Mouse (Mus musculus) spleen, adult 12 weeks (tissue): ENCODE measurements around the gene Ubr7.
A peak's percentile ranks its signal among the peaks of the same experiment; 100 is the strongest.

ENCODE experiments used
- DNase-seq: peaks from one replicate; pipeline ENCODE4 v3.0.0; 2022; ENCODE audit warnings: low spot score

Ubr7 gene

DNA sequence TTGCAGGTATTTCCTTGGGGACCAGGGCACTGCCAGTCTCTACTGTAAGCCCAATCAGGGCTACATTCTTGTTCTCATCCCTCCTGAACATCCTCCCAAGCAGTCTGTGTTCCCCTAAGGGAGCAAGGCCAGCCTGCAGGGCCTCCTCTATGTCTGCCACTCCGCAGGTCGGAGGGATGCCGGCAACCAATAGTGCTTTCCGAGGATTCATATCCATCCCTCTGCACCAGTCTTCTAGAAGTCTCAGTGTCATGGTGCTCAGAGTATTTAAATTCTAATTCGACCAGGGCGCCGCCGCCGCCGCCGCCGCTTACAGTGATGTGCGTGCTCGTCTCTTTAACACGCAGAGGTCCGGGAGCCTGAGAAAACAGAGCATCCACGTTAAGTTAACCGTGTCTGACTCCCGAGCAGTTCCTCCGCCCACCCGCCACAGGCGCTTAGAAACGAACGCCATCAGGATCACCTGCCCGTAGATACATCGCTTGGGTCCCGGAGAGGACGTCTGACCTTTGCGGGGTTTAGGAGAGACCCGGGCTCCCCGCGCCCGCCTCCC is 14.7 kb upstream of the Ubr7 start:
- no peak for DNase-seq

- peak; percentile 84 for DNase-seq
Observed at GRCm38 (mm10) chr12:102743589-102744574, 13.9 kb upstream of the Ubr7 start, which contains the start of the genes Moap1 and Tmem251. Moap1 (minus strand) TSS chr12:102743661. Tmem251 (plus strand) TSS chr12:102743762.

DNA sequence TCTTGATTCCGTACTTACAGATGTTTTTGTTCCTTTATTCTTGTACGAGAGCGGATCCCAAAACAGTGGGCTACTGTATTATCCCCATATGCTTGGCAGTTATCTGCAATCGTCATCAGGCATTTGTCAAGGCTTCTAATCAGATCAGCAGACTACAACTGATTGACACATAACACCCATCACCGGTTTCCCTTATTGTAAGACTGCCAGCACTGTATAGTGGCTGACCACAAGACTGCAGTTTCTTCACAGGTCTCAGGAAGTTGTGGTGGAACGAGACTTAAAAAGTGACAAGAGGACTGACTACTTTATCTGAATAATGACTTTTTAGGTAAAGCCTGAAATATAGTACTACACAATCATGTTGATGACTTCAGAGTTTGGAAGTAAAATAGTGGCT is 12.9 kb upstream of the Ubr7 start:
- DNase-seq: no peak

GRCm38 (mm10) chr12:102748256-102748655 is 9.5 kb upstream of the Ubr7 start:
- no peak for DNase-seq

- peak; percentile 55 for DNase-seq
Observed at GRCm38 (mm10) chr12:102756304-102756703, 1.5 kb upstream of the Ubr7 start.

DNA sequence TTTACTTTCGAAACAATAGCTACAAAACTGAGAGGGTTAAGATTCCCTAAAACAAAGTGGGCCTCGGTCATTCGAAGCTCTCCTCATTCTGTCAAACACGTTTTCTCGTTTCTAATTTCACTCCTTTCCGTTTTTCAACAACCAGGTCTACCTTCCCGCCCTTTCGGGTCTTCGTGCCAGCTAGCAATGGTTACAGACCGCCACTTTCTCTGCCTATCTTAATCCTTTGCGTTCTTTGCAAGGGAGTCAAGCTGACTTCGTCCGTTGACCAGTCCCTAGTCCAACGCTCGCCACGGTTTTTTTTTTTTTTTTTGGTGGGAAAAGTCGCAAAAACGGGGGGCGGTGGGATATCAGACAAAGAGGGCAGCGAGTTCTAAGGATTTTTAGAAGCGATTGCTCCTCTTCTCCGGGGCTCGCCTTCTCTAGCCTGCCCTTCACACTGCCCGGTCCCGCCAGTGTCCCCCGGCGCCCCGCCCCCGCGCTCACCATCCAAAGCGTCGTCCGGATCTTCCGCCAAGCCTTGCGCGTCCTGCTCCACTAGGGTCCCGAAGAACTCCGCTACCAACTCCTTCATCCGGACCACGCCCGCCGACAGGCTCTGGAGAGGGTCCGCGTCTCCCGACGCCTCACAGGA is 595 bp upstream of the Ubr7 start:
- DNase-seq: no peak

- no peak for DNase-seq
Observed at GRCm38 (mm10) chr12:102758403-102758756, 613 bp downstream of the Ubr7 start, which contains the start of gene Gm20604. Gm20604 (minus strand) TSS chr12:102758672.

DNA sequence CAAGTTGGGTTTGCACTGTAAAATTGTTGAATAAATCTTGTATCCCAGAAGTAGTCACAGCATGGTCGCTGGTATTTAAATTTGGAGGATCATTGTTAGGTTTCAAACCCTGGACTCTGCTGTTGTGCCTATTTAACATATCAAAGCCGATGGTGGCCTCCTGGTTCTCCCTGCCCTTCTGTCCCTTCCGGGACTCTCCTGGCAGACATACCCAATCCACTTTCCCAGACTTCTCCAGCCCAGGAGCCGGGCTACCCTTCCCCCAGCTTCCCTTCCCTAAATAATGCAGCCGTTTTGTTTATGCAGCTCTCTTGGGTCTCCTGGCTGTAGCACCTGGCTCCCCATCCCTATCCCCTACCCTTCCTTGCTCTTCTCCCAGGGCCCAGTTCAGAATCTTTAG is 1.2 kb downstream of the Ubr7 start:
- DNase-seq: no peak

DNA sequence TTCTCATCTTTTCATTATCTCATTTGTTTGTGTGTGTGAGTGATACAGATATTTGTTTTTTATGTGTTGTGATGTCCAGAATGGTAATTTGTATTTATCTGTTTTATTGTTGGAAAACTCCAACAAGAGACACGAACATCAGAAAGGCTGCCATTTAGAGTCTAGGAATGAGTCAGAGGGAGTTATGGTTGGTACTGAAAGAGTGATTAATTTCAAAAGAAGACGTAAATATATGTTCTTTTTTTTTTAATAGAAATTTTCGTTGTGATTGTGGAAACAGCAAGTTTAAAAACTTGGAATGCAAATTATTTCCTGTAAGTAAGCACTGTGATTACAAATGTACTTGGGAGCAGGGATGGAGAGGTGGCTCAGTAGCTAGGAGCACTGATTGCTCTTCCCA is 3.9 kb downstream of the Ubr7 start:
- no peak for DNase-seq

- no peak for DNase-seq
Observed at GRCm38 (mm10) chr12:102763696-102764095, 5.9 kb downstream of the Ubr7 start.

GRCm38 (mm10) chr12:102769000-102769399 is 11.2 kb downstream of the Ubr7 start:
- no peak for DNase-seq

DNA sequence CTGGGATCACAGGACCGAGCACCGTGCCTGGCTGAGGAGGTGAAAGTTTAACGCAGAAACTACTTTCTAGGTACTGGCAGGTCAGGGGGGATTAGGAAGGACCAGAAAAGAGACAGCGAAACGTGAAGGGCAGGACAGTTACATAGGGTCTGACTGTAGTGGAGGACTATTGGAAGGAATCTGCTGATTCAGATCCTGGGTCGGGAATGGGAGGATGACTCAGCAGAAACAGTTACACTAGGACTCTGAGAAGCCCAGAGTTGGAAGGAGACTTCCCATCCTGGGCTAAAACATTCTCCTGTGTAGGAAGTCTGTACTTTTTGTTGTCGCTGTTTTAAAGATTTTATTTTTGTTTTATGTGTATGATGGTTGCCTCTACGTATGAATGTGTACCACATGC is 13.8 kb downstream of the Ubr7 start:
- no peak for DNase-seq

DNA sequence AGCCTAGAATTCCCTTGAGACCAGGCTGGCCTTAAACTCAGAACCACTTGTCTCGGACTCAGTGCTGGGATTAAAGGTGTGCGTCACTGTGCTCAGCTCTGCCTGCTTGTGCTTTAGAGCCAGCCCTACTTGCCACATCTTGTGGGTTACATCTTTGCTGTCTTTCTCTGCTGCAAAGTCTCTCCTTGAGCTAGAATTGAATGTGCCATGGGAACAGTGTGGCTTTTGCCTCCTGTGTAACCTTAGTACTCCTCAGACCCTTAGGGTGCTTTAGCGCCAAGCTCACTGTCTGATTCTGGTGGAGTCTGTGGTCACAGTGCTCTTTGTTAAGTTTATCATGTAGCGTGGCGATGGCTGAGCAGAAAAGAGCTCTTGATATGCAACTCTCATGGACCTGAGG is 14.9 kb downstream of the Ubr7 start:
- no peak for DNase-seq

DNA sequence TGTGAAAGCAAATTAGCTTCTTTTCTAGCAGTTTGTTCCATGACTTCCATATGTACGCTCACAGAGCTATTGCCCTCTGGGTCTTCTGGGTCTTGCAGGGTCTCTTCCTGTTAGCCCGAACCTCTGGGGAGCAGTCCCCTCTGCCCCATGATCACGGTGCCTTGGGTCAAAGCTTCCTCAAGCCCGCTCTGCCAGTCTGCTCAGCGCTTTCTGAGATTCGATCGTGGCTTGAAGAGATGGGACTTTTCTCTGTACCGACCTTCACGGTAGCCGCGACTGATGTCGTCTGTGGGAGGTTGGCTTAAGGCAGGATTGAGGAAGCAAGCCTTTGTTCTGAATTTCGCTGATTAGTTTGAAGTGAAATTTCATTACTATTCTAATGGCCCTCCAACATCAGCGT is 18.3 kb downstream of the Ubr7 start:
- no peak for DNase-seq

GRCm38 (mm10) chr12:102778151-102778550 is 20.4 kb downstream of the Ubr7 start:
- no peak for DNase-seq

DNA sequence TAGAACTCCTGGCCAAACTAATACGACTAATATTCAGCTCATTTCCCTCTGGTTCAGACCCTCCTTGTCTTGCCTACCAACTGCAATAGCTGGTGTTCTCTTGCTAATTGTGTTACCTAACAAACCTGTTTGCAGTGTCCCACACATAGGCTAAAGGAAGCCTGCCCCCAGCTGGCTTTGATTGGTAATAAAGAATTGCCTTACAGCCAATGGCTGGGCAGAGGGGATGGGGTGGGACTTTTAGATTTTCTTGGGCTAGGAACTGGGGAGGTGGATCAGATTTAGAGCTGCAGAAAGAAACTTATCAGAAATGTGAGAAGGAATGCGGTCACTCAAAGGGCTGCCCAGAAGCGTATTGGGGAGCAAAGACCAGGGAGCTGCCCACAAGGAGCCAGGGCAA is 21.7 kb downstream of the Ubr7 start:
- no peak for DNase-seq

DNA sequence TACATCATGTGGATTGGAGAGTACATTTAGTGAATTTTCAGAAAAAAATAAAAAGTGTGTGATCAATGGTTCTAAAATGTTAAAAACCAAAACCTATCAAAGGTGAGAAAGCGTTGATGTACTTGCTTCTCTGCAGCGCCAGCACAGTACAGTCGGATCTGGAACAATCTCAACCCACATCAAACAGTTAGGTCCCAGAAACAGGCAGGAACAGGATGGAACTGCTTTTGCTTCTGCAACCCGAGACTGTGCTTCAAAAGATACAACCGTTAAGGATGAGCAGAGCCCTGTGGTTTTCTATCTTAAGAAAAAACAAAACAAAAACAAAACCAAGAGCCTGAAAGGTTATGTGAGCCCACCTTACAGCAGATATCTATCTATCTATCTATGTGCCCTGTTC is 25.1 kb downstream of the Ubr7 start:
- DNase-seq: no peak

DNA sequence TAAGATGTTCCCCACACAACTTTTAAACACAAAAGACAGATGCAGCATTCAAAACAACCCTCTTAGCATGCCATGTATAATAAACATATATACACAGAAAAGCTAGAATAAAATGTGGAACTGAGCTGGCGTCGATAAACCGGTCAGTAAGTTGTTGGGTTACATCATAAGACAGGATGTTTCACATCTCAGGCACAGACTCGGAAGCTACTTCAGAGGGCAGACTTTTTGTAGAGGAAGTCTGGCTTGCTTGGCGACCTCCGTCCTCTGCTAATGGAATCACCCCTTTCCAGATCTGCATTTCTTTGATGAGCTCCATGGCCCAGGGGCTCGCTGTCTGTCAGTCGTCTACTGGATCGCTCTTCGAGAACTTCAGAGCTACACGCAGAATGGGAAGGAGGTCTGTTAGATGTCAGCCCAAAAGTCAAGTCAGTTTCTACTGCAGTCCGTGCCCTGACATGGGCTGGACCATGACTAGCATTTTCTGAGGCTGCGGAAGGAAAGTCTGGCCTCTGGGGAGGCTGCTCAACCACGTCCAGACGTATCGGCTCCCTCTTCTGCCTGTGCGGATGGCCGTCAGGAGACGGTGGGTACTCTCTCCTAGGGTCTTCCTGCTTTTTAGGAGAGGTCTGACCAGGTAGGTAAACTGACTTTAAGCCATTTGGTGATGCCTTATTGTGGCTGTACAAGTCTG is 27.3 kb downstream of the Ubr7 start:
- no peak for DNase-seq

DNA sequence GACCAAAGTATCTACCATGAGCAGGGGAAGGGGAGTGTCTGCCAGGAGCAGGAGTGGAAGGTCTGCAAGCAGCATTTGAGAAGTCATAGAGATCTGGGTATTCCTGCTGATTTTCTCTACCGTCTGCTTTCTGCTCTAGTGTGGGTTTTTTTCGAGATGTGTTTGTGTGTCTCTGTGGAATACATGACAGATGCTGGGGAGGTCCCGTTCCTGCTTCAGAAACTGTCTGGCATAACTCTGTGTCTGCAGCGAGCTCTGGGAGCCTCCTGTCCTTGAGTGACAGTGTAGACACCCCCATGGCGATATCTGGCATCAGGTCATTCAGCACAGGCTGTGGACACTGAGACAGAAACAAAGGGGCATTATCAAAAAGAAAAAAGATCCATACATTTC is 27.8 kb downstream of the Ubr7 start:
- DNase-seq: no peak

- no peak for DNase-seq
Observed at GRCm38 (mm10) chr12:102787927-102788326, 30.2 kb downstream of the Ubr7 start.

- DNase-seq: no peak
Observed at GRCm38 (mm10) chr12:102799528-102799927, 41.8 kb downstream of the Ubr7 start.

DNA sequence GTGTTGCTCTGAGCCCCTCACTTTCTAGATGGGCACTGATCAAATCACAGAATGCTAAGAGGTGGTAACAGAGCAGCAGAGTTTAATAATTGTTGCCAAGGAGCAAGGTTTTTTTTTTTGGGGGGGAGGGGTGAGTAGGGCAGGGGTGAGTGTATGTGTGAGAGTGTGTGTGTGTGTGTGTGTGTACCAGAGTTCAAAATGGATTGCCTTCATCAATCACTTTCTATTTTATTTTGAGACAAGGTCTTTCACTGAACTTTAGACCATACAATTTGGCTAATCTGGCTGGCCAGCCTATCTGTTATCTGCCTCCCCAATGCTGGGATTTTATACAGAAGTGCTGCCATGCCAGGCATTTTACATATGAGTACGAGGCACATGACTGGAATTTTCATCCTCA is 57.1 kb downstream of the Ubr7 start:
- DNase-seq: no peak
